Mouse (Mus musculus): ENCODE data around the gene Mpv17l2. TPM values are rescaled to one million over a fixed set of nuclear protein-coding genes. Genes with fewer than 3 reads are reported as not detected.

The Mpv17l2 gene
- polyA plus RNA-seq, 1 experiment from 2014 or later, result 29.9 TPM

GRCm38 (mm10) chr8:70750128-70750680 lies 10.5 kb downstream of the Mpv17l2 start:
- H3K4me1 ChIP-seq, result peaks cover 31% of the 10 kb centered on the region
- 84% methylated on average over 13 of the region's 13 CpGs for WGBS
- H3K36me3 ChIP-seq, result no peaks in the 10 kb centered on the region
- no peaks in the 10 kb centered on the region for H3K9me3 ChIP-seq (replicated peaks)
- H3K4me3 ChIP-seq, result no peak overlapping the region
- peaks cover 50% of the 10 kb centered on the region for H3K27me3 ChIP-seq (ENCODE audit: low read depth, poor library complexity, severe bottlenecking)
- DNase-seq (ENCODE audit: low spot score), result no peak
- H3K27ac ChIP-seq, result no peak overlapping the region

DNA sequence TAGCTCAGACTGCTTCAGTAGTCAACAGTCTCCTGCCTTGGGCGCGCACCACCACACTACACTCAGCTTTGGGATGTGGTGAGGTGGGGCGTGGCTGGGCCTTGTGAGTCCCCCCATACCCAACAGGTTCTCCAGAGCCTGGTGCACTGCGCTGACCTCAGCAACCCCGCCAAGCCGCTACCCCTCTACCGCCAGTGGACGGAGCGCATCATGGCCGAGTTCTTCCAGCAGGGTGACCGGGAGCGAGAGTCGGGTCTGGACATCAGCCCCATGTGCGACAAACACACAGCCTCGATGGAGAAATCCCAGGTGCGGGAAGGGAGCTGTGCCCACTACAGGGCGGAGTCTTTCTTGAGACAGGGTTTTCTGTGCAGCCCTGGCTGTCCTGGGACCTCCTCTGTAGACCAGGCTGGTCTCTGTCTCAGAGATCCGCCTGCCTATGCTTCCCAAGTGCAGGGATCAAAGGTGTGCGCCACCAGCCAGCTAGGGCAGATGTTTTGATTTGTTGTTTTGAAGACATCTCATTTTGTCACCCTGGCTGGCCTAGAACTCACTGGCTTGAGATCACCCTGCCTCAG lies 11.6 kb downstream of the Mpv17l2 start:
- no peak overlapping the region for H3K27ac ChIP-seq
- H3K36me3 ChIP-seq, result no peaks in the 10 kb centered on the region
- 77% methylated on average over 19 of the region's 19 CpGs for WGBS
- H3K27me3 ChIP-seq (ENCODE audit: low read depth, poor library complexity, severe bottlenecking), result peaks cover 60% of the 10 kb centered on the region
- no peak overlapping the region for H3K4me3 ChIP-seq
- no peaks in the 10 kb centered on the region for H3K9me3 ChIP-seq (replicated peaks)
- DNase-seq (ENCODE audit: low spot score), result no peak
- H3K4me1 ChIP-seq, result peaks cover 24% of the 10 kb centered on the region

DNA sequence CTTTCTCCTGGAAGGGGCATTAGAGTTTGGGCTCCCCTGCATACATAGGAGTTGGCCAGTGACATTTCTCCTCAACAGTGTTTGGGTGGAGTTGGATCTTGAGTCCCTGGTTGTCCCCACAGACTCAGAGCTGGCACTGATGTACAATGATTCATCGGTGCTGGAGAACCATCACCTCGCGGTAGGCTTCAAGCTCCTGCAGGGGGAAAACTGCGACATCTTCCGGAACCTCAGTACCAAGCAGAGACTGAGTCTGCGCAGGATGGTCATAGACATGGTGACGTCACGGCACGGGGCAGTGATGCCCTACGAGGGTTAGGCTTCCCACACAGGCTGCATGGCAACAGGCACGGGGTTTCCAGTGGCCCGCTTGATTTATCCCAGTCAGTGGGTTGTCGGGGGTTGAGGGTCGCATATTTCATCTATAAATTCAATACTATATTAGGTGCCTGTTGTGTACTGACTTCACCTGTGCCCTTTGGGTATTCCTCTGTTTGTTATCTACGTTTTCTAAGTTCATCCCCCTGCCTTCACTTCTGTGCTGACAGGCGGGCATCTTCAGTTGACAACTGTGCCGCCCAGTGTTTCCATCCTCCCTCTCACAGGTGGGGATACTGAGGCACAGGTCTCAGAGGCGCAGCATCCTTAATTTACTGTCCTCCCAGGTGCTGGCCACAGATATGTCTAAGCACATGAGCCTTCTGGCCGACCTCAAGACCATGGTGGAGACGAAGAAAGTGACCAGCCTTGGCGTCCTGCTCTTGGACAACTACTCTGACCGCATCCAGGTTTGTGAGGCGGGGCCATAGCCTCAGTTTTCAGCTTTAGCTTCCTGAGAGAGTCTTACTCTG lies 12.3 kb downstream of the Mpv17l2 start:
- no peaks in the 10 kb centered on the region for H3K36me3 ChIP-seq
- H3K4me3 ChIP-seq, result no peak overlapping the region
- no peak for DNase-seq (ENCODE audit: low spot score)
- peaks cover 67% of the 10 kb centered on the region for H3K27me3 ChIP-seq (ENCODE audit: low read depth, poor library complexity, severe bottlenecking)
- WGBS, result 86% methylated on average over 23 of the region's 23 CpGs
- H3K4me1 ChIP-seq, result peaks cover 25% of the 10 kb centered on the region
- H3K27ac ChIP-seq, result no peak overlapping the region
- no peaks in the 10 kb centered on the region for H3K9me3 ChIP-seq (replicated peaks)

GRCm38 (mm10) chr8:70747211-70747890 lies 13.4 kb downstream of the Mpv17l2 start:
- Histone ChIP-seq H3K4me1 (peaks cover 25% of the 10 kb centered on the region), H3K9me3 (replicated peaks) (no peaks in the 10 kb centered on the region), H3K27me3 (ENCODE audit: low read depth, poor library complexity, severe bottlenecking) (peaks cover 79% of the 10 kb centered on the region), H3K4me3 (no peak overlapping the region), H3K36me3 (no peaks in the 10 kb centered on the region), H3K27ac (no peak overlapping the region)
- no peak for DNase-seq (ENCODE audit: low spot score)
- WGBS, result 87% methylated on average over 18 of the region's 18 CpGs

- Histone ChIP-seq H3K4me1 (peaks cover 27% of the 10 kb centered on the region), H3K4me3 (no peak overlapping the region), H3K27ac (no peak overlapping the region), H3K36me3 (no peaks in the 10 kb centered on the region), H3K9me3 (replicated peaks) (no peaks in the 10 kb centered on the region), H3K27me3 (ENCODE audit: low read depth, poor library complexity, severe bottlenecking) (peaks cover 85% of the 10 kb centered on the region)
- WGBS, result 68% methylated on average over 9 of the region's 9 CpGs
- no peak for DNase-seq (ENCODE audit: low spot score)
These were observed 14.1 kb downstream of the Mpv17l2 start for GRCm38 (mm10) chr8:70746676-70747075.

GRCm38 (mm10) chr8:70745691-70746220 lies 15.0 kb downstream of the Mpv17l2 start:
- Histone ChIP-seq H3K9me3 (replicated peaks) (no peaks in the 10 kb centered on the region), H3K4me1 (peaks cover 28% of the 10 kb centered on the region), H3K27me3 (ENCODE audit: low read depth, poor library complexity, severe bottlenecking) (peaks cover 95% of the 10 kb centered on the region), H3K27ac (no peak overlapping the region), H3K4me3 (no peak overlapping the region), H3K36me3 (no peaks in the 10 kb centered on the region)
- WGBS, result 56% methylated on average over 19 of the region's 19 CpGs
- DNase-seq (ENCODE audit: low spot score), result no peak

GRCm38 (mm10) chr8:70744806-70745205 lies 15.9 kb downstream of the Mpv17l2 start:
- WGBS, result 52% methylated on average over 11 of the region's 11 CpGs
- peaks cover 100% of the 10 kb centered on the region for H3K27me3 ChIP-seq (ENCODE audit: low read depth, poor library complexity, severe bottlenecking)

DNA sequence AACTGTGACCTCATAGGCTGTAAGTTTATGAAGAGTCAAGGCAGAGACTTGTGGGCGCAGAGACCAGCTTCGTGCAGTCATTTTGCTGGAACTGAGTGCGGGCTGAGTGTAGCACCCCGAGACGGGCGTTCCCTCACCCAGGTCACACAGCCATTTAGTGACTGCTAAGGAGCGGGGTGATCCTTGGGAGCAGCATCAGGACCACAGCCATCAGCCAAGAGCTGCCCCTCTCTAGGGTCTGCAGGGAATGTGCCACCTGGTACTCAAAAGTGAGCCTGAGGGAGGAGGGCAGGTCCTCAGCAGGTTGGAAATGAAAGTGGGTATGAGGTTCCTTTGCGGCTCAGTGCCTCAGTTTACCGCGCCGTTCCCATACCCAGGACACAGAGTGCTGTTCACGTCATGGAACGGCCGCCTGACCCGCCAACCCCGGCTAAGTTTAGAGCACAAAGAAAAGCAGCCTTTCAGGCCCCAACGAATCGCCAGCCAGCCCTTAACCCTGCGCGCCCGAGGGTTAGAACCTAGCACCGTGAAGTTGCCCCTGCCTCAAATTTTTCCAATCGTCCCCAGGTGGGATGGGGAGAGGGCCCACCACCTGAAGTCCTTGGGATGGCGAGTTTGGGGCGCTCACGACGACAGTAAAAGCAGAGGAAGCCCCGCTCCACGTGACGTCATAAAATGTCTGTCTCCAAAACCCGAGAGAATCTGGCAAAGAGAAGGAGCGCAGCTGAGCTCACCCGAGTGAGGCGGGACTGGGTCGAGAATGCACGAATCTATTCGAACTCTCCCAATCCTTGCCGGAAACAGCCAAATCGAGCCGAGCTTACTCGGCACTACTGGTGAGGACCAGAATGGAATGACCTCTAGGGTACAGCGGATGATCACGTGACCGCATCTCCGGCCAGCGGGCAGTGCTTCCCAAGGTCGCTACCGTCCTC lies 16.8 kb downstream of the Mpv17l2 start:
- H3K9me3 ChIP-seq (replicated peaks), result no peaks in the 10 kb centered on the region
- H3K36me3 ChIP-seq, result no peaks in the 10 kb centered on the region
- peaks cover 28% of the 10 kb centered on the region for H3K4me1 ChIP-seq
- 5% methylated on average over 48 of the region's 48 CpGs for WGBS
- H3K27me3 ChIP-seq (ENCODE audit: low read depth, poor library complexity, severe bottlenecking), result peaks cover 91% of the 10 kb centered on the region
- H3K4me3 ChIP-seq, result peak overlapping the region; percentile 43
- peak; percentile 58 for DNase-seq (ENCODE audit: low spot score)
- peak overlapping the region; percentile 46; the same call in 1 of the 2 replicates for H3K27ac ChIP-seq

More at GRCm38 (mm10) chr8:70744806-70745205, 15.9 kb downstream of the Mpv17l2 start:
- H3K36me3 ChIP-seq, result no peaks in the 10 kb centered on the region
- H3K4me1 ChIP-seq, result peaks cover 28% of the 10 kb centered on the region
- H3K4me3 ChIP-seq, result no peak overlapping the region
- H3K9me3 ChIP-seq (replicated peaks), result no peaks in the 10 kb centered on the region
- no peak overlapping the region for H3K27ac ChIP-seq
- no peak for DNase-seq (ENCODE audit: low spot score)

GRCm38 (mm10) chr8:70742981-70743655 lies 17.6 kb downstream of the Mpv17l2 start:
- no peak for DNase-seq (ENCODE audit: low spot score)
- Histone ChIP-seq H3K4me1 (peaks cover 28% of the 10 kb centered on the region), H3K27ac (peak overlapping the region; percentile 46), H3K27me3 (ENCODE audit: low read depth, poor library complexity, severe bottlenecking) (peaks cover 86% of the 10 kb centered on the region), H3K9me3 (replicated peaks) (no peaks in the 10 kb centered on the region), H3K36me3 (no peaks in the 10 kb centered on the region), H3K4me3 (peak overlapping the region; percentile 43)
- WGBS, result 3% methylated on average over 38 of the region's 38 CpGs

- no peak for DNase-seq (ENCODE audit: low spot score)
- H3K9me3 ChIP-seq (replicated peaks), result no peaks in the 10 kb centered on the region
- H3K4me3 ChIP-seq, result no peak overlapping the region
- 48% methylated on average over 11 of the region's 11 CpGs for WGBS
- H3K27me3 ChIP-seq (ENCODE audit: low read depth, poor library complexity, severe bottlenecking), result peaks cover 86% of the 10 kb centered on the region
- H3K4me1 ChIP-seq, result peaks cover 28% of the 10 kb centered on the region
- no peaks in the 10 kb centered on the region for H3K36me3 ChIP-seq
- H3K27ac ChIP-seq, result no peak overlapping the region
These were observed 18.6 kb downstream of the Mpv17l2 start for GRCm38 (mm10) chr8:70742176-70742575.

DNA sequence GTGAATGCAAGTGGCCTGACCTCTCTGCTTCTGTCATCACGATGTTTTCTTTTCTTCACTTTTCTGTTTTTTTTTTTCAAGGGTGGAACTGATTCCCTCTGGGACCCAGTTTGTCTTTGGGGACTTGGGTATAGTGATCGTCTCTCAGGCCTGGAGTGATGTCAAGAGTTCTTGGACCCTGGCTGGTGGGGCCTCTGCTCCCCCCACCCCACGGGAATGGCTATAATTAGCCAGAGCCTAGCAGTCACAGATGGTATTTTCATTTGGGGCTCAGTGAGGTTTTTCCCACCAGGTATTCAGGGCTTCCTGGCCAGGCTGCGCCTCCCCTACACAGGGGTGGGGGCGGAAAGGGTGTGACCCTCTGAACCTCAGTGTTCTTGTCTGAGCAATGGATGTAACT lies 19.1 kb downstream of the Mpv17l2 start:
- Histone ChIP-seq H3K27me3 (ENCODE audit: low read depth, poor library complexity, severe bottlenecking) (peaks cover 84% of the 10 kb centered on the region), H3K27ac (no peak overlapping the region), H3K9me3 (replicated peaks) (no peaks in the 10 kb centered on the region), H3K4me3 (no peak overlapping the region), H3K4me1 (peaks cover 28% of the 10 kb centered on the region), H3K36me3 (no peaks in the 10 kb centered on the region)
- DNase-seq (ENCODE audit: low spot score), result no peak
- WGBS, result 68% methylated on average over 5 of the region's 5 CpGs

All from limb, embryonic 10.5 days (tissue).